Mouse (Mus musculus) forebrain, embryonic 13.5 days (tissue): ENCODE measurements at regions not wholly inside any gene's neighbourhood (a gene's known extent, or its start where the extent isn't known, plus 50 kb on each side); places are given as distances from the start of the nearest gene placed in this dataset.

Source experiments
- ATAC-seq: fragments of 200-750 bp; cut with Nextera tagmentation; 2 replicates; pipeline ENCODE4 v1.8.0; 2017
- H3K27ac ChIP-seq: fragments of 300-500 bp; sonication (generic); 2 replicates; pipeline ENCODE4 v1.5.1; 2015; ENCODE audit warnings: inconsistent platforms, mild to moderate bottlenecking, moderate library complexity
- H3K27me3 ChIP-seq: fragments of 300-500 bp; sonication (generic); 2 replicates; pipeline ENCODE4 v1.6.1; 2015; ENCODE audit warnings: mild to moderate bottlenecking, inconsistent platforms
- H3K36me3 ChIP-seq: fragments of 300-500 bp; sonication (generic); 2 replicates; pipeline ENCODE4 v1.6.1; 2015; ENCODE audit warnings: mild to moderate bottlenecking, inconsistent platforms; ENCODE audit not compliant: poor library complexity, severe bottlenecking
- H3K4me1 ChIP-seq: fragments of 300-500 bp; sonication (generic); 2 replicates; pipeline ENCODE4 v1.6.1; 2015; ENCODE audit warnings: inconsistent platforms
- H3K4me2 ChIP-seq: fragments of 300-500 bp; sonication (generic); 2 replicates; pipeline ENCODE4 v1.6.1; 2015; ENCODE audit warnings: inconsistent platforms, mild to moderate bottlenecking, moderate library complexity
- H3K4me3 ChIP-seq: fragments of 300-500 bp; sonication (generic); 2 replicates; pipeline ENCODE4 v1.5.1; 2015; ENCODE audit warnings: mild to moderate bottlenecking, inconsistent platforms
- H3K9ac ChIP-seq: fragments of 300-500 bp; sonication (generic); 2 replicates; pipeline ENCODE4 v1.6.1; 2015; ENCODE audit warnings: mild to moderate bottlenecking, inconsistent platforms
- H3K9me3 ChIP-seq: fragments of 300-500 bp; sonication (generic); replicated peaks from 2 replicates; pipeline ENCODE4 v1.6.1; 2016; ENCODE audit warnings: inconsistent platforms
- WGBS: fragments of 180-500 bp; shearing (Covaris S2); methylation state at CpG from one replicate; pipeline ENCODE4 v1.1.7; 2015; 5-methylcytosine and 5-hydroxymethylcytosine counted together

DNA sequence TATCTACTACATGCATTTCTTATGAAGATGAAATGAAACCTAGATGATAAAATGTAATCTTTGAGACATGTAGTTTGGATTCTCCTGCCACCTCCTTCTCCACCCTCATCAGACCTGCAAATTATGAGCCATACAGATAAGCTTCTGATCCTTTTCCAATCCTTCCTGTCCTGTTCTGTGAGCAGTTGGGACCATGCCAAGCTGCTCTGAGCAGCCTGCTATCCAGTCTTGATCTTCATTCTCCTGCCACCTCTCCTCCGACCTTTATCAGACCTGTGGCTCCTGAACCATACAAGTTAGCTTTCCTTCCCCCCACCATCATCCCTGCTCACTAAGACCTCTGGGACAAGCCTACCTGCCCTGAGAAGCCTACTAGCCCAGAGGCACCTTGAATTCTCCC, 689.8 kb upstream of the Map3k7 start:
- H3K4me2 ChIP-seq = no peak overlapping the region
- H3K27me3 ChIP-seq = no peaks in the 10 kb centered on the region
- no peak overlapping the region for H3K4me3 ChIP-seq
- no peaks in the 10 kb centered on the region for H3K9me3 ChIP-seq
- no peak overlapping the region for H3K27ac ChIP-seq
- H3K4me1 ChIP-seq = no peaks in the 10 kb centered on the region
- ATAC-seq = no peak
- 79% methylated on average over 1 of the region's 1 CpGs for WGBS
- H3K36me3 ChIP-seq = no peaks in the 10 kb centered on the region
- H3K9ac ChIP-seq = no peak overlapping the region

GRCm38 (mm10) chr4:31290301-31290975, 673.5 kb upstream of the Map3k7 start:
- Histone ChIP-seq H3K4me3 (no peak overlapping the region), H3K27me3 (no peaks in the 10 kb centered on the region), H3K36me3 (no peaks in the 10 kb centered on the region), H3K9ac (no peak overlapping the region), H3K9me3 (no peaks in the 10 kb centered on the region), H3K4me1 (no peaks in the 10 kb centered on the region), H3K27ac (no peak overlapping the region), H3K4me2 (no peak overlapping the region)
- 67% methylated on average over 5 of the region's 5 CpGs for WGBS
- ATAC-seq = no peak

DNA sequence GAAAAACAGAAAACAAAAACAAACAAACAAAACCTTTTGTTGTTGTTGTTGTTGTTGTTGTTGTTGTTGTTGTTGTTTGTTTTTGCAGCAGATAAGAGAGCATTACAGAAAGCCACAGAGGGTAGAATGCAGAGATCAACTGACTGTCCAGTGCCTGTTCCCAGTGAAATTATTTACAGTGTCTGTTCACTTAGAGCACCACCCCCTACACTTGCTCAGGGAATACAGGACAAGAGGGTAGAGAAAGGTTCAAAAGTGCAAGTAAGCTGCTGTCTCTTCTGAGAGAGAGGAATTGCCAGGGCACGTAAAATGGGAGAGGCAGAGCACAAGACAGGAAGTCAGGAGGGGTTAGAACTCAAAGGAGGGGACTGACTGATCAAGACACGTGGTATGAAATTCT, 670.1 kb upstream of the Map3k7 start:
- 72% methylated on average over 2 of the region's 2 CpGs for WGBS
- Histone ChIP-seq H3K9me3 (no peaks in the 10 kb centered on the region), H3K27me3 (no peaks in the 10 kb centered on the region), H3K36me3 (no peaks in the 10 kb centered on the region), H3K4me2 (no peak overlapping the region), H3K27ac (no peak overlapping the region), H3K4me3 (no peak overlapping the region), H3K4me1 (no peaks in the 10 kb centered on the region), H3K9ac (no peak overlapping the region)
- no peak for ATAC-seq

GRCm38 (mm10) chr4:31297848-31298247, 666.0 kb upstream of the Map3k7 start:
- Histone ChIP-seq H3K27me3 (no peaks in the 10 kb centered on the region), H3K27ac (no peak overlapping the region), H3K9me3 (no peaks in the 10 kb centered on the region), H3K36me3 (no peaks in the 10 kb centered on the region), H3K9ac (no peak overlapping the region), H3K4me1 (no peaks in the 10 kb centered on the region), H3K4me2 (no peak overlapping the region), H3K4me3 (no peak overlapping the region)
- ATAC-seq = no peak
- 91% methylated on average over 3 of the region's 3 CpGs for WGBS

DNA sequence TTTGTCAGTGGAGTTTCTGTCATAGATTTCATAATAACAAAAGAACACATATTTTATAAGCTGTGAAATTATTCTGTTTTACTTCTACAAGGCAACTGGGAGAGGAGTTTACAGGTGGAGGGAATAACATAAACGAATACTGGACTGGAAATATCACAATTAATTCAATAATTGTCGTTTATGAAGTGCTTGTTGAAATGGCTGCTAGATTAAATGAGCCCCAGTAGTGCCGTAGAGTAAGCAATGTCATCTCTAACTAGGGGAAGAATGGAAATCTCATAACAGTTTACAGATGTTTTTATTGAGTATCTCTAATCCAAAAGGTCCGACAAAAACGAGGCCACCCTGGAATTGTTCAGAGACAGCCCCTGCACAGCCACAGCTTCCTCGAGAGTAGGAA, 644.6 kb upstream of the Map3k7 start:
- H3K4me2 ChIP-seq = no peak overlapping the region
- no peaks in the 10 kb centered on the region for H3K36me3 ChIP-seq
- H3K4me3 ChIP-seq = no peak overlapping the region
- 28% methylated on average over 6 of the region's 6 CpGs for WGBS
- H3K27me3 ChIP-seq = no peaks in the 10 kb centered on the region
- H3K27ac ChIP-seq = no peak overlapping the region
- H3K9ac ChIP-seq = no peak overlapping the region
- ATAC-seq = no peak
- no peaks in the 10 kb centered on the region for H3K9me3 ChIP-seq
- H3K4me1 ChIP-seq = peaks cover 4% of the 10 kb centered on the region; the same call in 1 of the 2 replicates

DNA sequence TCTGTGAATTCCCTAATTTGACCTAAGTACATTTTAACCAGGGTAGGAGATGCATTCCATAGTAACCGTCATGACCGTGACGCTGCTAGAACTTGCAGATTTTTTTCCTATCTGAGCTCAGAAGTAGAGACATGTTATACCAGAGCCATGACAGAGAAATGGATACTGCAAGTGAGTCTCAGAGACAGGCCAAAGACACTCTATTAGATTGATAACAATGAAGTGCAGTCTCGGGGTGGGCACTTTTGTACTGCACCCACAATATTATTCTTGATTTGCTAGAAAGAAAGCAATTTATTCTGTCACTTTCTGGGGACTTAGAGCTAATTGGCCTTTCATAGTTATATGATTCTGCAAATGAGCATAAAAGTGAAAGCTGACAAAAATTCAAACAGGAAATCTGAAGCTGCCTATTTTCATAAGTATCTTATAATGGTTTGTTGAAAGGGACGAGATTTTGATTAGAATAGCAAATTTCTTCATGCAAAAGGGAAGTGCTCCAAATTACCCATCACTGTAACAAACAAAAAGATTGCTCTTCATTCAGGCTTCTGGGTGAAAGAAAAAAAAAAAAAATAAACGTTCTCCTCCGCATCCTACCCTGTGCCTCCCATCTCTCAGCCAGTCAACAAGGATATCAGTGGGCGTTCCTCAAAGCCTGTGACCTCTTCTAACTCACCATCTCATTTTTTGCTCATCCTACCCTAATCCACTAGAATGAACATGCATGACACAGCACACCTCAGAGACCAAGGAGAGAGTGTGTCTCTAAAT, 643.0 kb upstream of the Map3k7 start:
- H3K36me3 ChIP-seq = no peaks in the 10 kb centered on the region
- no peaks in the 10 kb centered on the region for H3K27me3 ChIP-seq
- H3K27ac ChIP-seq = no peak overlapping the region; the same call in 1 of the 2 replicates
- ATAC-seq = peak; percentile 82
- H3K4me1 ChIP-seq = peaks cover 4% of the 10 kb centered on the region; the same call in 1 of the 2 replicates
- 63% methylated on average over 8 of the region's 8 CpGs for WGBS
- H3K4me2 ChIP-seq = no peak overlapping the region
- H3K9me3 ChIP-seq = no peaks in the 10 kb centered on the region
- no peak overlapping the region for H3K9ac ChIP-seq
- no peak overlapping the region for H3K4me3 ChIP-seq

- no peak overlapping the region for H3K27ac ChIP-seq
- no peaks in the 10 kb centered on the region for H3K9me3 ChIP-seq
- 97% methylated on average over 3 of the region's 3 CpGs for WGBS
- H3K27me3 ChIP-seq = no peaks in the 10 kb centered on the region
- no peaks in the 10 kb centered on the region for H3K36me3 ChIP-seq
- H3K4me1 ChIP-seq = peaks cover 4% of the 10 kb centered on the region; the same call in 1 of the 2 replicates
- H3K4me3 ChIP-seq = no peak overlapping the region
- ATAC-seq = no peak
- no peak overlapping the region for H3K9ac ChIP-seq
- no peak overlapping the region for H3K4me2 ChIP-seq
Measured at GRCm38 (mm10) chr4:31323816-31324215, 640.1 kb upstream of the Map3k7 start.

- Histone ChIP-seq H3K4me3 (no peak overlapping the region), H3K36me3 (no peaks in the 10 kb centered on the region), H3K9me3 (no peaks in the 10 kb centered on the region), H3K27ac (no peak overlapping the region), H3K27me3 (no peaks in the 10 kb centered on the region), H3K4me1 (no peaks in the 10 kb centered on the region), H3K9ac (no peak overlapping the region), H3K4me2 (no peak overlapping the region)
- peak; percentile 13; the same call in 1 of the 2 replicates for ATAC-seq
- WGBS = 55% methylated on average over 5 of the region's 5 CpGs
Measured at GRCm38 (mm10) chr4:31328798-31329197, 635.1 kb upstream of the Map3k7 start.

DNA sequence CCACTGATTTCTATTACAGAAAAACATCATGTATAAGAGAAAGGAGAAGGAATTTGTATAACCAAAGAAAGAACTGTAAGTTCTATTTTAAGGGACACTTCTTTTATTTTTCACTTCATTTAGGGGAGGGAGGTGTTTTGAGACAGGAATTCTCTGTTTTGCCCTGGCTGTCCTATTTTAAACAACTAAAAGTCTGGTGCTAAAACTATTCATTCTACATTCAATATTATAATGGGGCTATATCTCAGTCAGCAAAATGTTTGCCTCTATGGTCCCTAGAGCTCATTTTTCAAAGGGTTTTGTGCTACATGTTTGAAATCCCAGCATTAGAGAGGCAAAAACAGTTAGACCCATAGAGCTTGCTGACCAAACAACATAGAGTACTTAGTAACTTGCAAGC, 632.8 kb upstream of the Map3k7 start:
- Histone ChIP-seq H3K27me3 (no peaks in the 10 kb centered on the region), H3K4me3 (no peak overlapping the region), H3K9ac (no peak overlapping the region), H3K27ac (no peak overlapping the region), H3K4me1 (no peaks in the 10 kb centered on the region), H3K4me2 (no peak overlapping the region), H3K9me3 (no peaks in the 10 kb centered on the region), H3K36me3 (no peaks in the 10 kb centered on the region)
- no peak for ATAC-seq

GRCm38 (mm10) chr4:31335686-31336085, 628.2 kb upstream of the Map3k7 start:
- H3K27me3 ChIP-seq = no peaks in the 10 kb centered on the region
- H3K4me3 ChIP-seq = no peak overlapping the region
- no peaks in the 10 kb centered on the region for H3K9me3 ChIP-seq
- H3K4me2 ChIP-seq = no peak overlapping the region
- H3K9ac ChIP-seq = no peak overlapping the region
- ATAC-seq = no peak
- no peak overlapping the region for H3K27ac ChIP-seq
- no peaks in the 10 kb centered on the region for H3K36me3 ChIP-seq
- no peaks in the 10 kb centered on the region for H3K4me1 ChIP-seq
- WGBS = 87% methylated on average over 3 of the region's 3 CpGs

- H3K4me2 ChIP-seq = no peak overlapping the region
- no peaks in the 10 kb centered on the region for H3K9me3 ChIP-seq
- no peaks in the 10 kb centered on the region for H3K27me3 ChIP-seq
- H3K4me3 ChIP-seq = no peak overlapping the region
- no peak overlapping the region for H3K27ac ChIP-seq
- H3K36me3 ChIP-seq = no peaks in the 10 kb centered on the region
- H3K9ac ChIP-seq = no peak overlapping the region
- 44% methylated on average over 4 of the region's 4 CpGs for WGBS
- 0 out of 2 replicates have a peak, but pooled peaks have one; percentile 38 for ATAC-seq
- no peaks in the 10 kb centered on the region for H3K4me1 ChIP-seq
Measured at GRCm38 (mm10) chr4:31337980-31338379, 625.9 kb upstream of the Map3k7 start.

GRCm38 (mm10) chr4:31343312-31344248, 620.3 kb upstream of the Map3k7 start:
- no peak overlapping the region for H3K9ac ChIP-seq
- no peaks in the 10 kb centered on the region for H3K4me1 ChIP-seq
- H3K9me3 ChIP-seq = no peaks in the 10 kb centered on the region
- H3K27ac ChIP-seq = no peak overlapping the region
- H3K36me3 ChIP-seq = no peaks in the 10 kb centered on the region
- 70% methylated on average over 5 of the region's 5 CpGs for WGBS
- H3K27me3 ChIP-seq = no peaks in the 10 kb centered on the region
- H3K4me2 ChIP-seq = no peak overlapping the region
- no peak for ATAC-seq
- H3K4me3 ChIP-seq = no peak overlapping the region
